Mouse (Mus musculus): ENCODE results near the gene Cd93. TPM values are rescaled to one million over a fixed set of nuclear protein-coding genes. Genes with fewer than 3 reads are reported as not detected.

The Cd93 gene
- total and polyA plus RNA-seq, 3 experiments, result 28.1 to 51.8 (median 47.8) TPM

DNA sequence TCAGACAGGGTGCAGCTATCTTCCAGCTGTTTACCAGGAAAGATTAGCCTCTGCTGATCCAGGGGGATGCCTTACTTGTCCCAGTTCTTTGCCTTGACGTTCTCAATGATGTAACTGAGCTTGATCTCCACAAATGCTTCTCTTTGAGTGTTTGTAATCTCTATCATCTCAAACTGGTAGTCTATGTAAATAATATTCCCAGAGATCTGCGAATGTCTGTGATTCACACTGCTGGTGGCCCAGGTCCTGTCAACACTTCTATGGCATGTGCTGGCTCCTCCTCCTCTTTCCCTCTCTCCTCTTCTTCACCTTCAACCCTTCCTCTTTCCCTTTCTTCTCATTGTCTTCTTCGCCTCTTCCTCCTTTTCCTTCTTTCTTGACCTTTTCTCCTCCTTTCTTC is 24.2 kb downstream of the Cd93 start:
- H3K4me3 ChIP-seq, result no peak overlapping the region
- no peaks in the 10 kb centered on the region for H3K79me2 ChIP-seq (replicated peaks; ENCODE audit: control insufficient read depth, insufficient read depth, low read length)
- no peak overlapping the region for H3K27ac ChIP-seq
- WGBS, result 65% methylated on average over 3 of the region's 3 CpGs
- H3K9ac ChIP-seq (ENCODE audit: low read depth, low read length), result no peak overlapping the region
- H3K4me1 ChIP-seq (ENCODE audit: control insufficient read depth, insufficient read depth, low read length), result peaks cover 1% of the 10 kb centered on the region; the same call in 1 of the 2 replicates
- DNase-seq, result no peak
- intact Hi-C loops (cut with DNase I), result no loop called here
- TF ChIP-seq POLR2A (IDR thresholded peaks at IDR 0.05; ENCODE audit: insufficient read depth, low read depth, low read length), result no peak
- TF ChIP-seq CTCF (IDR thresholded peaks at IDR 0.05), result no peak
- TF ChIP-seq EP300 (IDR thresholded peaks at IDR 0.05; ENCODE audit: insufficient read depth, low read depth, low read length), result no peak
- H3K36me3 ChIP-seq (ENCODE audit: control insufficient read depth, insufficient read depth, low read length), result peaks cover 7% of the 10 kb centered on the region
- no peaks in the 10 kb centered on the region for H3K27me3 ChIP-seq (ENCODE audit: control insufficient read depth, insufficient read depth, low read length)

DNA sequence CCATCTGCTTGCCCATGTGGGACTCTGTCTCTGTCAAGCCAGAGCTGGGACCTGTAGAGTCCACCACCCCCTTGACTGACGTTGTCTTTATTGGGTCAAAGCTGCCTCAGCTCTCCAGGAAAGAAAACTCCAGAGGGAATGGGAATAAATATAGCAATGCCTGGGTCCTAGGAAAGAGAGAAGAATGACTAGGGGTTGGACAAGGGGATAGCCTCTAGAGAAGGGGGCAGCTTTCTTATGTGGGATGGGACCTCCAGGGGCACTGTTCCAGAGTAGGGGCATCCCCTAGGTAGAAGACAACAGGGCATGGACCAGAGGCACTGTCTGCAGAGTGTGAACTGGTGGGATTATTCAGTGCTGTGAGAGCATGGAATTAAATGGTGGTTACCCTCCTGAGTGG is 33.5 kb downstream of the Cd93 start:
- Histone ChIP-seq H3K4me1 (ENCODE audit: control insufficient read depth, insufficient read depth, low read length) (peaks cover 6% of the 10 kb centered on the region), H3K4me3 (no peak overlapping the region), H3K9ac (ENCODE audit: low read depth, low read length) (no peak overlapping the region), H3K36me3 (ENCODE audit: control insufficient read depth, insufficient read depth, low read length) (no peaks in the 10 kb centered on the region), H3K79me2 (replicated peaks; ENCODE audit: control insufficient read depth, insufficient read depth, low read length) (no peaks in the 10 kb centered on the region), H3K27ac (no peak overlapping the region), H3K27me3 (ENCODE audit: control insufficient read depth, insufficient read depth, low read length) (no peaks in the 10 kb centered on the region)
- intact Hi-C loops (cut with DNase I), result loop anchor here (5.0 to 10.0 kb wide), 8 partner anchors 63 to 465 kb away; partner anchors contain the start of gene Cst3
- no peak for TF ChIP-seq CTCF (IDR thresholded peaks at IDR 0.05)
- TF ChIP-seq POLR2A (IDR thresholded peaks at IDR 0.05; ENCODE audit: insufficient read depth, low read depth, low read length), result no peak
- no peak for TF ChIP-seq EP300 (IDR thresholded peaks at IDR 0.05; ENCODE audit: insufficient read depth, low read depth, low read length)
- DNase-seq, result no peak
- 72% methylated on average over 1 of the region's 1 CpGs for WGBS

DNA sequence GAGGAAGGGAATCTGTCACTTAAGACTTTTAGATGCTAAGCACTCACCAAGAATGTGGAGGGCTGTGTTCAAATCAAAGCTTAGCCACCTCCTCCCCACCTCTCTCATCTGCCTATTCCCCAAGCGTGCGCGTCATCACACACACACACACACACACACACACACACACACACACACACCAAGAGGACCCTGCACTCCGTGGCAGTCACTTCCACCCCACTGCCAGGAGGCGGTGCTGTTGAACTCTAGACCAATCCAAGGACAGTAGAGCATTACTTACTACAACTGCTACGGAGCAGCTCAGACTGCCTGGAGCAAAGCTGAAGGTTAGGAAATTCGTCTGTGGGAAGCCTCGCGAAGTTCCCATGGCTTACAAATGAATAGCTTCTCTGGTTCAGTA is 34.2 kb downstream of the Cd93 start:
- Histone ChIP-seq H3K9ac (ENCODE audit: low read depth, low read length) (0 out of 2 replicates have a peak overlapping the region, but pooled peaks have one; percentile 15), H3K36me3 (ENCODE audit: control insufficient read depth, insufficient read depth, low read length) (no peaks in the 10 kb centered on the region), H3K4me1 (ENCODE audit: control insufficient read depth, insufficient read depth, low read length) (peaks cover 6% of the 10 kb centered on the region), H3K4me3 (no peak overlapping the region), H3K79me2 (replicated peaks; ENCODE audit: control insufficient read depth, insufficient read depth, low read length) (no peaks in the 10 kb centered on the region), H3K27ac (peak overlapping the region; percentile 91), H3K27me3 (ENCODE audit: control insufficient read depth, insufficient read depth, low read length) (no peaks in the 10 kb centered on the region)
- intact Hi-C loops (cut with DNase I), result loop anchor here (5.0 to 10.0 kb wide), 8 partner anchors 62 to 466 kb away; partner anchors contain the start of gene Cst3
- TF ChIP-seq CTCF (IDR thresholded peaks at IDR 0.05), result peak; percentile 73
- peak; percentile 95 for TF ChIP-seq EP300 (IDR thresholded peaks at IDR 0.05; ENCODE audit: insufficient read depth, low read depth, low read length)
- TF ChIP-seq POLR2A (IDR thresholded peaks at IDR 0.05; ENCODE audit: insufficient read depth, low read depth, low read length), result no peak
- peak; percentile 88 to 89 for DNase-seq
- 10% methylated on average over 9 of the region's 9 CpGs for WGBS

DNA sequence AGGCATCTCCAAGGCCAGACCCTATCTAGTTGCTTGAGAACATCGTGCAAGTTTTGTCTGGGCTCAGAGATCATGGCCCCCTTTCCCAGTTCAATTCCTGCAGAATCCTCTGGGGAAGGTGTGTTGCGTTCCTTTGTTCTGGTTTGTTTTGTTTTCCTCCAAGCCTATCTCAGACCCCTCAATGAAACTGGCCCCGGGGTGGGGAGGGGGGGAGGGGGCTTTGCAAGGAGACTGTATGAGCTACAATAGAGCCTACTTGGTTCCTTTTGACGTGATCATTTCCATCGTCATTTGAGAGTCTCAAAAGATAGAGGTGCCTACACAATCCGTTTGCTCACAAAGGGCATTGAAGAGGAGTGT is 34.6 kb downstream of the Cd93 start:
- Histone ChIP-seq H3K27me3 (ENCODE audit: control insufficient read depth, insufficient read depth, low read length) (no peaks in the 10 kb centered on the region), H3K4me1 (ENCODE audit: control insufficient read depth, insufficient read depth, low read length) (peaks cover 6% of the 10 kb centered on the region), H3K79me2 (replicated peaks; ENCODE audit: control insufficient read depth, insufficient read depth, low read length) (no peaks in the 10 kb centered on the region), H3K27ac (peak overlapping the region; percentile 91), H3K36me3 (ENCODE audit: control insufficient read depth, insufficient read depth, low read length) (peaks cover 2% of the 10 kb centered on the region), H3K9ac (ENCODE audit: low read depth, low read length) (peak overlapping the region; percentile 37), H3K4me3 (peak overlapping the region; percentile 51)
- WGBS, result 20% methylated on average over 6 of the region's 6 CpGs
- no peak for DNase-seq
- intact Hi-C loops (cut with DNase I), result loop anchor here (5.0 to 10.0 kb wide), 8 partner anchors 61 to 466 kb away; partner anchors contain the start of gene Cst3
- TF ChIP-seq EP300 (IDR thresholded peaks at IDR 0.05; ENCODE audit: insufficient read depth, low read depth, low read length), result no peak
- TF ChIP-seq CTCF (IDR thresholded peaks at IDR 0.05), result no peak
- no peak for TF ChIP-seq POLR2A (IDR thresholded peaks at IDR 0.05; ENCODE audit: insufficient read depth, low read depth, low read length)

DNA sequence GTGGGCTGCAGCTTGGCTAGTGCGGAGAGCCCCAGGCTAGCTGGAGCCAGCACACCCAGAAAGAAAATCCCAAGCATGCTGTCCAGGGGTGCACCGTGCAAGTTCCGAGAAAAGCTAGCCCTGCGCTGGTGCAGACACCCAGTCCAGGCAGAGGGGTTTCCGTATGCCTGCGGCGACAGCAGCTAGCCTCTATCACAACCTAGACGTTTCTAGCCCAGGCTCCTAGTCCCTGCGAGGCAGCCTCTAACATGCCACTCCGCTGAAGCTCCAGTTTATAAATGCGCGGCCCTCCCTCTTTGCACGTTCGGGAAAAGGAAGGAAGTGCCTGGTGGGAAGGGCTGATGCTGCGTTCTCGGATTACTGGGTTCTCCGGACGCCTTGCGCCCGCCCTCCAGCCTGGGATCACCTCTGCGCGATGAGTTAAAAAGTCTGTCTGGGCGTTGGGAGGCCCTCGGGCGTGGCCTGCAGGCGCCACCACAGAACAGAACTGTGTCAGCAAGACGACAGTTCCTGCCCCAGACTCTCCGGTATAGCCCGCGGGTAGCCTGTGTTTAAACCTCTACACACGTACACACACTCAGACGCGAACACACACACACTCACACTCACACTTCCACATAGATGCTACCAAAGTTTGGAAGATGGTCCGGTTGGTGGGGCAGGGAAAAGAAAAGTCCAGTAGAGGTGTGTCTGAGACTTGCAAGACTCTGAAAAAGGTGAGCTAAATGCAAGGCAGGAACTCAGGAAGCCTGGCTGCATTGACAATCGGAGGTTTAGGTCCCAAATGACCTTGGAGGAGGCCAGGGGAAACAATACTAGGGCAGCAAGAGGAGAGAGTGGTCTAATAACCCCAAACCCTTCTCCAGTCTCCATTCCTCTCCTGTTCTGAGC is 35.2 kb downstream of the Cd93 start, which contains the start of gene Thbd:
TSS of gene Thbd (minus strand) at position 319 of the 891 bp plus-strand sequence.
- Histone ChIP-seq H3K36me3 (ENCODE audit: control insufficient read depth, insufficient read depth, low read length) (peaks cover 5% of the 10 kb centered on the region), H3K4me1 (ENCODE audit: control insufficient read depth, insufficient read depth, low read length) (peaks cover 6% of the 10 kb centered on the region), H3K27me3 (ENCODE audit: control insufficient read depth, insufficient read depth, low read length) (no peaks in the 10 kb centered on the region), H3K9ac (ENCODE audit: low read depth, low read length) (peak within 1 kb of the TSS; percentile 81), H3K4me3 (peak within 1 kb of the TSS; percentile 51), H3K79me2 (replicated peaks; ENCODE audit: control insufficient read depth, insufficient read depth, low read length) (no peaks in the 10 kb centered on the region), H3K27ac (peak within 1 kb of the TSS; percentile 91)
- peak; percentile 86 to 92 for DNase-seq
- intact Hi-C loops (cut with DNase I), result loop anchor here (5.0 to 10.0 kb wide), 8 partner anchors 61 to 467 kb away; partner anchors contain the start of gene Cst3
- WGBS, result 3% methylated on average over 35 of the region's 35 CpGs
- TF ChIP-seq CTCF (IDR thresholded peaks at IDR 0.05), result peak; percentile 40; the same call in 1 of the 2 replicates
- TF ChIP-seq POLR2A (IDR thresholded peaks at IDR 0.05; ENCODE audit: insufficient read depth, low read depth, low read length), result peak; percentile 99
- TF ChIP-seq EP300 (IDR thresholded peaks at IDR 0.05; ENCODE audit: insufficient read depth, low read depth, low read length), result peak; percentile 77; the same call in 1 of the 2 replicates

Data from heart, adult 2 months (tissue).